Mouse (Mus musculus) cerebellum, adult 2 months (tissue): ENCODE measurements around the gene Galnt6.

ENCODE experiments used
- CTCF ChIP-seq: fragments of 200-500 bp; IDR thresholded peaks from 2 replicates; pipeline ENCODE4 v1.5.1; 2011; ENCODE audit warnings: low read depth, mild to moderate bottlenecking, control low read depth, low read length, moderate library complexity, borderline replicate concordance; ENCODE audit not compliant: insufficient read depth
- POLR2A ChIP-seq: fragments of 200-500 bp; IDR thresholded peaks from 2 replicates; pipeline ENCODE4 v1.6.1; 2011; ENCODE audit warnings: low read length, control low read depth, borderline replicate concordance; ENCODE audit not compliant: insufficient read depth

GRCm38 (mm10) chr15:100728586-100728985 lies 590 bp downstream of the Galnt6 start:
- TF ChIP-seq CTCF: no peak
- TF ChIP-seq POLR2A: no peak
